Mouse (Mus musculus): ENCODE measurements at regions not wholly inside any gene's neighbourhood (a gene's known extent, or its start where the extent isn't known, plus 50 kb on each side); places are given as distances from the start of the nearest gene placed in this dataset.

- H3K4me2 ChIP-seq (replicated peaks; ENCODE audit: low read depth), result no peak overlapping the region
- H3K9ac ChIP-seq (ENCODE audit: low read length), result no peak overlapping the region
- H3K9me3 ChIP-seq (ENCODE audit: control insufficient read depth, low read length), result no peaks in the 10 kb centered on the region
- ATAC-seq (ENCODE audit: low FRiP score, low TSS enrichment) (no peak), DNase-seq (ENCODE audit: low spot score) (no peak)
- H3K36me3 ChIP-seq (ENCODE audit: control insufficient read depth, insufficient read depth, low read length), result no peaks in the 10 kb centered on the region
- TF ChIP-seq CTCF (IDR thresholded peaks at IDR 0.05; ENCODE audit: low read depth) (no peak), EP300 (optimal IDR thresholded peaks at IDR 0.05) (no peak)
- H3K4me3 ChIP-seq (ENCODE audit: low read depth, low read length), result no peak overlapping the region
- no peak overlapping the region for H3K27ac ChIP-seq (replicated peaks)
- WGBS, result 59% methylated on average over 6 of the region's 6 CpGs
- no peaks in the 10 kb centered on the region for H3K27me3 ChIP-seq (ENCODE audit: control insufficient read depth, insufficient read depth, low read length)
- H3K4me1 ChIP-seq (replicated peaks; ENCODE audit: control insufficient read depth, insufficient read depth), result no peaks in the 10 kb centered on the region
These were observed 792.8 kb upstream of the Car8 start for GRCm38 (mm10) chr4:9031634-9032033.

GRCm38 (mm10) chr4:9028946-9029345 lies 790.1 kb upstream of the Car8 start:
- H3K27ac ChIP-seq (replicated peaks), result no peak overlapping the region
- 17% methylated on average over 6 of the region's 6 CpGs for WGBS
- TF ChIP-seq EP300 (optimal IDR thresholded peaks at IDR 0.05) (no peak), CTCF (IDR thresholded peaks at IDR 0.05; ENCODE audit: low read depth) (no peak)
- H3K4me3 ChIP-seq (ENCODE audit: low read depth, low read length), result peak overlapping the region; percentile 43; the same call in 1 of the 2 replicates
- H3K9me3 ChIP-seq (ENCODE audit: control insufficient read depth, low read length), result no peaks in the 10 kb centered on the region
- H3K9ac ChIP-seq (ENCODE audit: low read length), result no peak overlapping the region
- H3K4me2 ChIP-seq (replicated peaks; ENCODE audit: low read depth), result peak overlapping the region; percentile 91; the same call in 1 of the 2 replicates
- no peaks in the 10 kb centered on the region for H3K27me3 ChIP-seq (ENCODE audit: control insufficient read depth, insufficient read depth, low read length)
- no peaks in the 10 kb centered on the region for H3K36me3 ChIP-seq (ENCODE audit: control insufficient read depth, insufficient read depth, low read length)
- no peaks in the 10 kb centered on the region for H3K4me1 ChIP-seq (replicated peaks; ENCODE audit: control insufficient read depth, insufficient read depth)
- ATAC-seq (ENCODE audit: low FRiP score, low TSS enrichment) (no peak), DNase-seq (ENCODE audit: low spot score) (no peak)

GRCm38 (mm10) chr4:9028475-9028874 lies 789.6 kb upstream of the Car8 start:
- no peaks in the 10 kb centered on the region for H3K9me3 ChIP-seq (ENCODE audit: control insufficient read depth, low read length)
- H3K36me3 ChIP-seq (ENCODE audit: control insufficient read depth, insufficient read depth, low read length), result no peaks in the 10 kb centered on the region
- under 1% methylated on average over 12 of the region's 12 CpGs for WGBS
- H3K9ac ChIP-seq (ENCODE audit: low read length), result peak overlapping the region; percentile 53
- H3K4me3 ChIP-seq (ENCODE audit: low read depth, low read length), result peak overlapping the region; percentile 43
- peak; percentile 18 for DNase-seq (ENCODE audit: low spot score)
- no peaks in the 10 kb centered on the region for H3K27me3 ChIP-seq (ENCODE audit: control insufficient read depth, insufficient read depth, low read length)
- peak overlapping the region; percentile 91 for H3K4me2 ChIP-seq (replicated peaks; ENCODE audit: low read depth)
- no peaks in the 10 kb centered on the region for H3K4me1 ChIP-seq (replicated peaks; ENCODE audit: control insufficient read depth, insufficient read depth)
- ATAC-seq (ENCODE audit: low FRiP score, low TSS enrichment), result no peak
- no peak for TF ChIP-seq EP300 (optimal IDR thresholded peaks at IDR 0.05)
- no peak for TF ChIP-seq CTCF (IDR thresholded peaks at IDR 0.05; ENCODE audit: low read depth)
- H3K27ac ChIP-seq (replicated peaks), result no peak overlapping the region

- TF ChIP-seq CTCF (IDR thresholded peaks at IDR 0.05; ENCODE audit: low read depth) (peak; percentile 90), EP300 (optimal IDR thresholded peaks at IDR 0.05) (no peak)
- H3K36me3 ChIP-seq (ENCODE audit: control insufficient read depth, insufficient read depth, low read length), result no peaks in the 10 kb centered on the region
- H3K27me3 ChIP-seq (ENCODE audit: control insufficient read depth, insufficient read depth, low read length), result no peaks in the 10 kb centered on the region
- peak overlapping the region; percentile 91 for H3K4me2 ChIP-seq (replicated peaks; ENCODE audit: low read depth)
- H3K27ac ChIP-seq (replicated peaks), result no peak overlapping the region
- under 1% methylated on average over 30 of the region's 30 CpGs for WGBS
- DNase-seq (ENCODE audit: low spot score) (peak; percentile 86), ATAC-seq (ENCODE audit: low FRiP score, low TSS enrichment) (peak; percentile 85)
- H3K9me3 ChIP-seq (ENCODE audit: control insufficient read depth, low read length), result no peaks in the 10 kb centered on the region
- H3K4me3 ChIP-seq (ENCODE audit: low read depth, low read length), result peak overlapping the region; percentile 43
- H3K9ac ChIP-seq (ENCODE audit: low read length), result peak overlapping the region; percentile 53
- no peaks in the 10 kb centered on the region for H3K4me1 ChIP-seq (replicated peaks; ENCODE audit: control insufficient read depth, insufficient read depth)
These were observed 789.1 kb upstream of the Car8 start for GRCm38 (mm10) chr4:9027798-9028404.

GRCm38 (mm10) chr4:9027383-9027782 lies 788.5 kb upstream of the Car8 start:
- ATAC-seq (ENCODE audit: low FRiP score, low TSS enrichment) (0 out of 2 replicates have a peak, but pooled peaks have one; percentile 39), DNase-seq (ENCODE audit: low spot score) (no peak)

GRCm38 (mm10) chr4:9026841-9027240 lies 788.0 kb upstream of the Car8 start:
- no peak overlapping the region for H3K27ac ChIP-seq (replicated peaks)
- no peak for ATAC-seq (ENCODE audit: low FRiP score, low TSS enrichment)
- no peak overlapping the region for H3K9ac ChIP-seq (ENCODE audit: low read length)
- 77% methylated on average over 16 of the region's 16 CpGs for WGBS
- TF ChIP-seq CTCF (IDR thresholded peaks at IDR 0.05; ENCODE audit: low read depth) (no peak), EP300 (optimal IDR thresholded peaks at IDR 0.05) (no peak)
- H3K36me3 ChIP-seq (ENCODE audit: control insufficient read depth, insufficient read depth, low read length), result no peaks in the 10 kb centered on the region
- no peak for DNase-seq (ENCODE audit: low spot score)
- no peak overlapping the region for H3K4me3 ChIP-seq (ENCODE audit: low read depth, low read length)
- no peaks in the 10 kb centered on the region for H3K9me3 ChIP-seq (ENCODE audit: control insufficient read depth, low read length)
- H3K4me2 ChIP-seq (replicated peaks; ENCODE audit: low read depth), result no peak overlapping the region
- no peaks in the 10 kb centered on the region for H3K27me3 ChIP-seq (ENCODE audit: control insufficient read depth, insufficient read depth, low read length)
- no peaks in the 10 kb centered on the region for H3K4me1 ChIP-seq (replicated peaks; ENCODE audit: control insufficient read depth, insufficient read depth)

More at GRCm38 (mm10) chr4:9027383-9027782, 788.5 kb upstream of the Car8 start:
- Histone ChIP-seq H3K4me2 (replicated peaks; ENCODE audit: low read depth) (no peak overlapping the region; the same call in 1 of the 2 replicates), H3K4me3 (ENCODE audit: low read depth, low read length) (no peak overlapping the region), H3K27ac (replicated peaks) (no peak overlapping the region), H3K4me1 (replicated peaks; ENCODE audit: control insufficient read depth, insufficient read depth) (no peaks in the 10 kb centered on the region), H3K9me3 (ENCODE audit: control insufficient read depth, low read length) (no peaks in the 10 kb centered on the region), H3K27me3 (ENCODE audit: control insufficient read depth, insufficient read depth, low read length) (no peaks in the 10 kb centered on the region), H3K9ac (ENCODE audit: low read length) (no peak overlapping the region), H3K36me3 (ENCODE audit: control insufficient read depth, insufficient read depth, low read length) (no peaks in the 10 kb centered on the region)
- TF ChIP-seq CTCF (IDR thresholded peaks at IDR 0.05; ENCODE audit: low read depth), result no peak
- TF ChIP-seq EP300 (optimal IDR thresholded peaks at IDR 0.05), result no peak
- WGBS, result 12% methylated on average over 7 of the region's 7 CpGs

All from stomach, postnatal 0 days (tissue).